Mouse (Mus musculus): ENCODE data around the gene Spice1. TPM values are rescaled to one million over a fixed set of nuclear protein-coding genes. Genes with fewer than 3 reads are reported as not detected.
A peak's percentile ranks its signal among the peaks of the same experiment; 100 is the strongest.

Gene Spice1
- total RNA-seq, 2 experiments from 2014 or later, result 26.9 to 27.5 TPM

GRCm38 (mm10) chr16:44361921-44362890 lies 15.3 kb downstream of the Spice1 start:
- no peak for ATAC-seq (replicated peaks; ENCODE audit: low FRiP score, low TSS enrichment, poor library complexity, severe bottlenecking)

- peak; percentile 92 for ATAC-seq (replicated peaks; ENCODE audit: low FRiP score, low TSS enrichment, poor library complexity, severe bottlenecking)
Measured at GRCm38 (mm10) chr16:44365522-44365921, 18.6 kb downstream of the Spice1 start.

- ATAC-seq (replicated peaks; ENCODE audit: low FRiP score, low TSS enrichment, poor library complexity, severe bottlenecking), result peak; percentile 91
Measured at GRCm38 (mm10) chr16:44375459-44375858, 28.5 kb downstream of the Spice1 start.

GRCm38 (mm10) chr16:44380006-44380405 lies 33.1 kb downstream of the Spice1 start:
- no peak for ATAC-seq (replicated peaks; ENCODE audit: low FRiP score, low TSS enrichment, poor library complexity, severe bottlenecking)

GRCm38 (mm10) chr16:44381578-44381977 lies 34.7 kb downstream of the Spice1 start:
- no peak for ATAC-seq (replicated peaks; ENCODE audit: low FRiP score, low TSS enrichment, poor library complexity, severe bottlenecking)

- no peak for ATAC-seq (replicated peaks; ENCODE audit: low FRiP score, low TSS enrichment, poor library complexity, severe bottlenecking)
Measured at GRCm38 (mm10) chr16:44383549-44383948, 36.6 kb downstream of the Spice1 start.

- no peak for ATAC-seq (replicated peaks; ENCODE audit: low FRiP score, low TSS enrichment, poor library complexity, severe bottlenecking)
Measured at GRCm38 (mm10) chr16:44384251-44384650, 37.3 kb downstream of the Spice1 start.

- ATAC-seq (replicated peaks; ENCODE audit: low FRiP score, low TSS enrichment, poor library complexity, severe bottlenecking), result peak; percentile 92
Measured at GRCm38 (mm10) chr16:44391877-44392548, 45.1 kb downstream of the Spice1 start.

- peak; percentile 57 for ATAC-seq (replicated peaks; ENCODE audit: low FRiP score, low TSS enrichment, poor library complexity, severe bottlenecking)
Measured at GRCm38 (mm10) chr16:44394577-44395243, 47.8 kb downstream of the Spice1 start, which contains the start of gene Cfap44. Gene Cfap44, plus strand, starts transcription at chr16:44394796.

- ATAC-seq (replicated peaks; ENCODE audit: low FRiP score, low TSS enrichment, poor library complexity, severe bottlenecking), result no peak
Measured at GRCm38 (mm10) chr16:44404933-44405332, 58.0 kb downstream of the Spice1 start.

- ATAC-seq (replicated peaks; ENCODE audit: low FRiP score, low TSS enrichment, poor library complexity, severe bottlenecking), result 0 out of 2 replicates have a peak, but pooled peaks have one; percentile 37
Measured at GRCm38 (mm10) chr16:44407211-44407610, 60.3 kb downstream of the Spice1 start.

GRCm38 (mm10) chr16:44408290-44408689 lies 61.4 kb downstream of the Spice1 start:
- ATAC-seq (replicated peaks; ENCODE audit: low FRiP score, low TSS enrichment, poor library complexity, severe bottlenecking), result no peak

GRCm38 (mm10) chr16:44410176-44410575 lies 63.3 kb downstream of the Spice1 start:
- ATAC-seq (replicated peaks; ENCODE audit: low FRiP score, low TSS enrichment, poor library complexity, severe bottlenecking), result no peak

- no peak for ATAC-seq (replicated peaks; ENCODE audit: low FRiP score, low TSS enrichment, poor library complexity, severe bottlenecking)
Measured at GRCm38 (mm10) chr16:44417596-44417995, 70.7 kb downstream of the Spice1 start.

GRCm38 (mm10) chr16:44421735-44422134 lies 74.8 kb downstream of the Spice1 start:
- ATAC-seq (replicated peaks; ENCODE audit: low FRiP score, low TSS enrichment, poor library complexity, severe bottlenecking), result no peak

GRCm38 (mm10) chr16:44423499-44423898 lies 76.6 kb downstream of the Spice1 start:
- no peak for ATAC-seq (replicated peaks; ENCODE audit: low FRiP score, low TSS enrichment, poor library complexity, severe bottlenecking)

GRCm38 (mm10) chr16:44428456-44428855 lies 81.5 kb downstream of the Spice1 start:
- no peak for ATAC-seq (replicated peaks; ENCODE audit: low FRiP score, low TSS enrichment, poor library complexity, severe bottlenecking)

- ATAC-seq (replicated peaks; ENCODE audit: low FRiP score, low TSS enrichment, poor library complexity, severe bottlenecking), result no peak
Measured at GRCm38 (mm10) chr16:44430021-44430420, 83.1 kb downstream of the Spice1 start.

- no peak for ATAC-seq (replicated peaks; ENCODE audit: low FRiP score, low TSS enrichment, poor library complexity, severe bottlenecking)
Measured at GRCm38 (mm10) chr16:44434931-44435330, 88.0 kb downstream of the Spice1 start.

GRCm38 (mm10) chr16:44435481-44435880 lies 88.6 kb downstream of the Spice1 start:
- ATAC-seq (replicated peaks; ENCODE audit: low FRiP score, low TSS enrichment, poor library complexity, severe bottlenecking), result no peak
